Mouse (Mus musculus) adrenal gland, adult (tissue): ENCODE results near the gene Mup11.
"Not testable (repeated sequence)": the region's sequence is repeated elsewhere in the genome, so short reads cannot be mapped to it uniquely, and the experiment has no call there.

ENCODE experiments used
- DNase-seq, 2 experiments: peaks; one replicate each; pipeline ENCODE4 v3.0.0; 2022 to 2023; ENCODE audit warnings: low spot score in 1 of 2; ENCODE audit not compliant: inconsistent age in 2 of 2

The Mup11 gene

DNA sequence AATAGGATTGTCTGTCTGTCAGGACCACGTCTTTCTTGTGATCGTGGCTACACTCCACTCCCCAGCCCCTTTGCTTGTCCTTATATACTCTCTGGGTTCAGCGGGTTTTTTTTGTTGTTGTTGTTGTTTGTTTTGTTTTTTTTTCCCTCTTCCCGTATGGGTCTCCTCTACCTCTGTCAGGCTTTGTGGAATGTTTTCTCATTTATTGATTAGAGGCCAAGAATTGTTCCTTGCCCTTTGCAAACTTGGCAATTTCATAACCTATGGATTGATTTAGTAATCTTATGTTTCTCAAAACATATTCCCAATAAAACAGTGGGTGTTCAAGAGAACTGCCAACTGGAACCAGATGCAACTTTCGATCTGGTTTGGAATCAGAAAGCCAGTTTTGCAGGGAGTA lies at the start of gene Mup11:
TSS of gene Mup11 (minus strand) at position 101 of the 400 bp plus-strand sequence.
- not testable (repeated sequence) for DNase-seq
